Mouse (Mus musculus) MEL (cell line): ENCODE results near the gene Pqbp1.
A peak's percentile ranks its signal among the peaks of the same experiment; 100 is the strongest.

ENCODE experiments used
- BHLHE40 ChIP-seq: IDR thresholded peaks from 2 replicates; pipeline ENCODE4 v1.6.1; 2012; ENCODE audit warnings: low read depth, mild to moderate bottlenecking, inconsistent platforms, low read length, improper control_type of control experiment, borderline replicate concordance
- CHD1 ChIP-seq: IDR thresholded peaks from 2 replicates; pipeline ENCODE4 v1.6.1; 2012; ENCODE audit warnings: low read depth, mild to moderate bottlenecking, inconsistent platforms, low read length, improper control_type of control experiment
- CTCF ChIP-seq, 3 experiments: IDR thresholded peaks in 2 of 3; conservative IDR thresholded peaks in 1 of 3; 2 replicates each; pipeline ENCODE4 v1.5.1; 2011 to 2012; ENCODE audit warnings: low read length in 3 of 3, low read depth in 2 of 3, mild to moderate bottlenecking in 2 of 3, improper control_type of control experiment in 1 of 3, inconsistent platforms in 1 of 3, mixed read lengths in 1 of 3, moderate library complexity in 1 of 3; ENCODE audit not compliant: control insufficient read depth in 1 of 3, insufficient read depth in 1 of 3, poor library complexity in 1 of 3, severe bottlenecking in 1 of 3
- EP300 ChIP-seq, 2 experiments: IDR thresholded peaks; 2 replicates each; pipeline ENCODE4 v1.6.1; 2011; ENCODE audit warnings: improper control_type of control experiment in 2 of 2, low read length in 2 of 2, low read depth in 1 of 2, mild to moderate bottlenecking in 1 of 2
- GABPA ChIP-seq: IDR thresholded peaks from 2 replicates; pipeline ENCODE4 v1.6.1; 2012; ENCODE audit warnings: low read depth, mild to moderate bottlenecking, inconsistent platforms, low read length, improper control_type of control experiment, moderate library complexity
- GATA1 ChIP-seq: IDR thresholded peaks from 2 replicates; pipeline ENCODE4 v1.6.1; 2011; ENCODE audit warnings: low read depth, low read length, improper control_type of control experiment
- MAX ChIP-seq: IDR thresholded peaks from 2 replicates; pipeline ENCODE4 v1.6.1; 2011; ENCODE audit warnings: low read length, improper control_type of control experiment
- POLR2A ChIP-seq, 2 experiments: IDR thresholded peaks; 2 replicates each; pipeline ENCODE4 v1.6.1; 2011 to 2012; ENCODE audit warnings: low read length in 2 of 2, mild to moderate bottlenecking in 2 of 2, control low read depth in 1 of 2, improper control_type of control experiment in 1 of 2, low read depth in 1 of 2, moderate library complexity in 1 of 2; ENCODE audit not compliant: control insufficient read depth in 1 of 2, insufficient read depth in 1 of 2, poor library complexity in 1 of 2
- POLR2AphosphoS2 ChIP-seq: IDR thresholded peaks from 2 replicates; pipeline ENCODE4 v1.6.1; 2011; ENCODE audit warnings: low read length, improper control_type of control experiment
- POLR2AphosphoS5 ChIP-seq: IDR thresholded peaks from 2 replicates; pipeline ENCODE4 v1.6.1; 2012; ENCODE audit warnings: low read depth, borderline replicate concordance, mild to moderate bottlenecking, inconsistent platforms, low read length, moderate library complexity, mixed read lengths
- SMC3 ChIP-seq: IDR thresholded peaks from 2 replicates; pipeline ENCODE4 v1.6.1; 2011; ENCODE audit warnings: low read depth, low read length, improper control_type of control experiment
- USF1 ChIP-seq: IDR thresholded peaks from 2 replicates; pipeline ENCODE4 v1.6.1; 2014; ENCODE audit warnings: low read depth, mild to moderate bottlenecking, inconsistent platforms, low read length, improper control_type of control experiment, moderate library complexity

GRCm38 (mm10) chrX:7879819-7880218 lies 19.2 kb downstream of the Pqbp1 start:
- TF ChIP-seq BHLHE40: no peak
- TF ChIP-seq SMC3: peak; percentile 73
- no peak for TF ChIP-seq CHD1
- TF ChIP-seq POLR2A (IDR thresholded peaks at IDR 0.05; ENCODE audit: control insufficient read depth in 1 of 2, insufficient read depth in 1 of 2, low read depth in 1 of 2, low read length in 2 of 2, poor library complexity in 1 of 2): no peak
- peak in 2 of 3 experiments; percentile 72 to 74; a peak in 5 of 6 replicates for TF ChIP-seq CTCF (IDR thresholded peaks at IDR 0.05 in 2 of 3, conservative IDR thresholded peaks at IDR 0.05 in 1 of 3; ENCODE audit: control insufficient read depth in 1 of 3, insufficient read depth in 1 of 3, low read depth in 2 of 3, low read length in 3 of 3, poor library complexity in 1 of 3, severe bottlenecking in 1 of 3)
- TF ChIP-seq MAX: no peak
- no peak for TF ChIP-seq EP300 (IDR thresholded peaks at IDR 0.05; ENCODE audit: low read depth in 1 of 2, low read length in 2 of 2)
- no peak for TF ChIP-seq POLR2AphosphoS2
- TF ChIP-seq POLR2AphosphoS5: no peak
- TF ChIP-seq GATA1: no peak
- no peak for TF ChIP-seq USF1
- no peak for TF ChIP-seq GABPA
